21 mouse cellular contexts compared by ENCODE assay signal in the genomic region with DNA sequence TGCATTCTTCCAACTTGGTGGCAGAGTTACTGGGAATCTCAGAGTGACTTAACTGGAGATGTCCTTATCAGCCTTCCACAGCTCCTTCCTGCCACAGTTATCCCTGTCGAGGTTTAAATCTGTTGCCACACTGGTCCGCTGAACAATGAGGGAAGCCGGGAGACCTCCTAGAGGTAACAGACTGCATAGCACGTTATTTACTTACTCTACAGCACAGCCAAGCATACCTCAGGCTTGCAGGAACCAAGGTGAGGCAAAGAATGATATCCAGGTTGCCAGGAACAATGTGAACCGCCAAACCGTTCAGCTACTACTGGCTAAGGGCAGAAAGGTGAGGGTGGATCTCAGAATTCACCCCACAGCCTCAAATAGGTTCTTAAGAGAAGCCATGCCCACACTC.
DNase-seq lines count a peak whose midpoint lies in the region; ATAC-seq and TF ChIP-seq lines count a peak whose summit lies in the region.
"Had no signal": no experiment of that assay in that cellular context is flagged by ENCODE, and none has a peak within 500 bp of the region (broad histone marks: within the 10 kb centered on the region; RNA-seq: fewer than 3 reads in every experiment).

No protein-coding gene starts in this region.

- ATAC-seq in heart, embryonic 12.5 days (ENCODE audit: insufficient number of reproducible peaks, low FRiP score) = no peak
- ATAC-seq: forebrain, embryonic 15.5 days; liver, embryonic 12.5 days had no signal

- no peaks in the 10 kb centered on the region for H3K9me3 ChIP-seq in heart, embryonic 12.5 days (replicated peaks)
- H3K9me3 ChIP-seq in limb, embryonic 10.5 days (replicated peaks) = no peaks in the 10 kb centered on the region
- H3K9me3 ChIP-seq: forebrain, embryonic 15.5 days; hindbrain, embryonic 13.5 days; intestine, embryonic 15.5 days; liver, embryonic 12.5 days; neural tube, embryonic 15.5 days; stomach, embryonic 15.5 days had no signal

- no peaks in the 10 kb centered on the region for H3K27me3 ChIP-seq in heart, embryonic 12.5 days (replicated peaks)
- H3K27me3 ChIP-seq in limb, embryonic 10.5 days (ENCODE audit: low read depth, poor library complexity, severe bottlenecking) = no peaks in the 10 kb centered on the region
- H3K27me3 ChIP-seq: forebrain, embryonic 15.5 days; hindbrain, embryonic 13.5 days; intestine, embryonic 15.5 days; liver, embryonic 12.5 days; neural tube, embryonic 15.5 days; stomach, embryonic 15.5 days had no signal

- no peak overlapping the region for H3K27ac ChIP-seq in heart, embryonic 12.5 days (ENCODE audit: poor library complexity, severe bottlenecking)
- H3K27ac ChIP-seq in left cerebral cortex, adult 2 months = no peak overlapping the region
- H3K27ac ChIP-seq in limb, embryonic 10.5 days = 0 out of 2 replicates have a peak overlapping the region, but pooled peaks have one; percentile 42
- H3K27ac ChIP-seq: forebrain, embryonic 15.5 days; hindbrain, embryonic 13.5 days; intestine, embryonic 15.5 days; liver, embryonic 12.5 days; neural tube, embryonic 15.5 days; stomach, embryonic 15.5 days had no signal

- intact Hi-C loops in left cerebral cortex, adult 2 months (cut with DNase I) = no loop called here
- intact Hi-C loops in left cerebral cortex, postnatal 10 days (cut with DNase I) = no loop called here

- H3K4me1 ChIP-seq in heart, embryonic 12.5 days (replicated peaks) = peaks cover 25% of the 10 kb centered on the region
- H3K4me1 ChIP-seq in limb, embryonic 10.5 days = peaks cover 15% of the 10 kb centered on the region
- H3K4me1 ChIP-seq: intestine, embryonic 15.5 days; liver, embryonic 12.5 days had no signal

- no peaks in the 10 kb centered on the region for H3K36me3 ChIP-seq in heart, embryonic 12.5 days
- no peaks in the 10 kb centered on the region for H3K36me3 ChIP-seq in limb, embryonic 10.5 days
- H3K36me3 ChIP-seq: forebrain, embryonic 15.5 days; hindbrain, embryonic 13.5 days; intestine, embryonic 15.5 days; liver, embryonic 12.5 days; neural tube, embryonic 15.5 days; stomach, embryonic 15.5 days had no signal

- no peak overlapping the region for H3K4me2 ChIP-seq in heart, embryonic 12.5 days
- H3K4me2 ChIP-seq: forebrain, embryonic 15.5 days; hindbrain, embryonic 13.5 days; intestine, embryonic 15.5 days; liver, embryonic 12.5 days; neural tube, embryonic 15.5 days; stomach, embryonic 15.5 days had no signal

- H3K9ac ChIP-seq in heart, embryonic 12.5 days = no peak overlapping the region
- H3K9ac ChIP-seq: forebrain, embryonic 15.5 days; hindbrain, embryonic 13.5 days; intestine, embryonic 15.5 days; liver, embryonic 12.5 days; neural tube, embryonic 15.5 days; stomach, embryonic 15.5 days had no signal

- TF ChIP-seq CTCF in left cerebral cortex, adult 2 months (IDR thresholded peaks at IDR 0.05) = peak; percentile 1

- peak; percentile 61 for DNase-seq in heart, adult 11 months
- DNase-seq in left cerebral cortex, adult 2 months (ENCODE audit: extremely low spot score in 1 of 2, low spot score in 2 of 2) = no peak
- DNase-seq in left cerebral cortex, postnatal 10 days (ENCODE audit: extremely low spot score in 1 of 2, low spot score in 2 of 2) = no peak
- peak; percentile 57 for DNase-seq in R1 (ENCODE audit: low read depth, low spot score)
- DNase-seq in limb, embryonic 10.5 days (ENCODE audit: low spot score) = no peak
- no peak for DNase-seq in thymus, postnatal 14 days
- no peak for DNase-seq in urinary bladder, postnatal 4 days (ENCODE audit: low spot score in 2 of 2)
- DNase-seq: adrenal gland, adult 8-10 months; cerebellum, adult 9-11 months; gastrocnemius, postnatal 14 days; heart, postnatal 14 days; midbrain, embryonic 14.5 days; thymus, adult 2 months had no signal

- 26% methylated on average over 6 of the region's 6 CpGs for WGBS in heart, embryonic 12.5 days
- 63% methylated on average over 6 of the region's 6 CpGs for WGBS in limb, embryonic 10.5 days

- no peak overlapping the region for H3K4me3 ChIP-seq in heart, embryonic 12.5 days
- H3K4me3 ChIP-seq in left cerebral cortex, adult 2 months = no peak overlapping the region
- H3K4me3 ChIP-seq in limb, embryonic 10.5 days = no peak overlapping the region
- H3K4me3 ChIP-seq: forebrain, embryonic 15.5 days; hindbrain, embryonic 13.5 days; intestine, embryonic 15.5 days; liver, embryonic 12.5 days; myocyte; neural tube, embryonic 15.5 days; stomach, embryonic 15.5 days had no signal

Comparison
In these comparisons a context has a peak if more than half of its experiments do, and no peak if none do; other contexts are left out.
1. DNase-seq: peak in heart, adult 11 months (single experiment) and R1 (single experiment); none in left cerebral cortex, adult 2 months (0 of 2), left cerebral cortex, postnatal 10 days (0 of 2), limb, embryonic 10.5 days (single experiment), thymus, postnatal 14 days (single experiment) and urinary bladder, postnatal 4 days (0 of 2).